Mouse (Mus musculus): Measurements from ENCODE around the gene Eef2k. TPM values are rescaled to one million over a fixed set of nuclear protein-coding genes. Genes with fewer than 3 reads are reported as not detected.

Eef2k gene
- polyA plus RNA-seq, 1 experiment from 2014 or later = 19.2 TPM

DNA sequence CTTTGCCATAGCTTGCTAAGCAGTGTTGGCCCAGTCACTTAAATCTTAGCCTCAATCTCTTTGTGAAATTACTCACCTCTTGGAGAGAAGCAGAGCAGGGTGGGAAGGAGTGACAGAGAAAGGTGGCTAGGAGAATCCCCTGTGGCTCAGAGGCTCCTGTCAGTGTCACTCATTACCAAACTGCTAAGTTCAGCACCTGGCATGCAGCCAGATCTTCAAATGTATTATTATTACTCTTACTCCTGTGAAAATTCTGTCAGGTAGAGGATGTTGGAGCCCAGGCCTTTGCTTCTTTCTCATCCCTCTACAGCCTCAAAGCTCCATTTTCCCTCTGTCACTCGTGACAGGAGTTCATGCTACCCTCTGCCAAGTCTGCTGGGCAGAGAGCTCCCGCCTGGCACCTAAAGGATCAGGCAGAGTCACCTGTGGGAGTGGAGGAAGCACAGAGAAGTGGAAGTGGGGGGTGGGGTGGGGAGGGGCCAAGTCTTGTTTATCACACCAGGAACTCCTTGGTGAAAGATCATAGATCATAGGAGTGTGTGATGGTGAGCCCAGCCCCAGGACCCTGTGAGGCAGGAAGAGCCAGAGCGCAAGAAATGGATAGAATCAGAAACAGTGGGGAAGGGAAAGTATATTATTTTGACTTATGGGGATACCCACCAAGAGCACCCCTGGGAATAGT, 6.3 kb downstream of the Eef2k start:
- no peak overlapping the region for H3K27ac ChIP-seq
- H3K36me3 ChIP-seq (ENCODE audit: poor library complexity, severe bottlenecking) = peaks cover 3% of the 10 kb centered on the region; the same call in 1 of the 2 replicates
- peaks cover 18% of the 10 kb centered on the region for H3K4me1 ChIP-seq
- no peak overlapping the region for H3K4me2 ChIP-seq
- no peak overlapping the region for H3K4me3 ChIP-seq
- H3K27me3 ChIP-seq = peaks cover 5% of the 10 kb centered on the region; the same call in 1 of the 2 replicates
- ATAC-seq = no peak
- 92% methylated on average over 3 of the region's 3 CpGs for WGBS
- H3K9me3 ChIP-seq (replicated peaks) = no peaks in the 10 kb centered on the region
- no peak overlapping the region for H3K9ac ChIP-seq

DNA sequence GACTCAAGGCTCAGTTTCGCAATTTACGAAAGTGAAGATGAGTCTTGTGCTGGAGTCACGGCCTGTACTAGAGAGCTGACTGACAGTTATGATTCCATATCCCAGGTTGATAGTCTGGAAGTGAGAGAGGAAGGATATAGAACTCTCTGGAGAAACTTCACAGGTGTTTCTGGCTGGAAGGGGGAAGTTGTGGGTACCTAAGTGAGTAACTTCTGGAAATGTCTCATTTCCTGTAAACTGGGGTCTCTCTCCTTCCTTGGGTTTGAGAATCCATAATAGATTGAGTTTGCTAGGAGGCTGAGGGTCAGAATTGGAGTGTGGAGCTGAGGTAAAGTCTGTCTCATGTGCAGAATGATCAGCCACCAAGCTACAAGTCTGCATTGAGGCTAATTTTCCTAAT, 7.5 kb downstream of the Eef2k start:
- 96% methylated on average over 3 of the region's 3 CpGs for WGBS
- H3K27me3 ChIP-seq = peaks cover 2% of the 10 kb centered on the region; the same call in 1 of the 2 replicates
- H3K4me3 ChIP-seq = no peak overlapping the region
- no peak for ATAC-seq
- no peak overlapping the region for H3K9ac ChIP-seq
- H3K4me2 ChIP-seq = no peak overlapping the region
- H3K36me3 ChIP-seq (ENCODE audit: poor library complexity, severe bottlenecking) = peaks cover 3% of the 10 kb centered on the region; the same call in 1 of the 2 replicates
- H3K4me1 ChIP-seq = peaks cover 6% of the 10 kb centered on the region
- no peak overlapping the region for H3K27ac ChIP-seq
- H3K9me3 ChIP-seq (replicated peaks) = no peaks in the 10 kb centered on the region

DNA sequence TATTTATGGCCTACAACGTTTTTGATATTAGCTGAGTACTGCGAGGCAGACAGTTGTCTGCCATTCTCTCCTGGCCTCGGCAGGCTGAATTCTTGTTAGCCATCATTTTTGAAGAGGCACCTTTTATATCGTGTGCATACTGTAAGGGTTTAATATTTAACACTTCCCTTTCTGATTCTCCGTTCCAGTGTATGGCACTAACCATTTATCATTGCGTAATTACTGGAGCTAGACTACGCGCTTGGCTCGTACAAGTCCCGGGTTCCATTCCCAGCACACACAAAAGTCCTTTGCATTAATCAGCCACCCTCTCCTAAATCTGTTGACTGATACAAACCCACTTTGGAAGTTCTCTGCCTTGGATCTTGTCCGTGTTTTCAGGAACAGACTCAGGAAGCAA, 17.2 kb downstream of the Eef2k start:
- 0 out of 2 replicates have a peak, but pooled peaks cover 5% of the 10 kb centered on the region for H3K36me3 ChIP-seq (ENCODE audit: poor library complexity, severe bottlenecking)
- no peak overlapping the region for H3K9ac ChIP-seq
- no peaks in the 10 kb centered on the region for H3K27me3 ChIP-seq
- ATAC-seq = no peak
- no peak overlapping the region for H3K4me3 ChIP-seq
- no peaks in the 10 kb centered on the region for H3K9me3 ChIP-seq (replicated peaks)
- H3K4me1 ChIP-seq = peaks cover 18% of the 10 kb centered on the region
- no peak overlapping the region for H3K27ac ChIP-seq
- H3K4me2 ChIP-seq = no peak overlapping the region
- 92% methylated on average over 11 of the region's 11 CpGs for WGBS

GRCm38 (mm10) chr7:120860799-120861487, 18.3 kb downstream of the Eef2k start:
- Histone ChIP-seq H3K4me3 (no peak overlapping the region), H3K9ac (no peak overlapping the region), H3K36me3 (ENCODE audit: poor library complexity, severe bottlenecking) (0 out of 2 replicates have a peak, but pooled peaks cover 5% of the 10 kb centered on the region), H3K4me2 (no peak overlapping the region), H3K27ac (no peak overlapping the region), H3K4me1 (peaks cover 28% of the 10 kb centered on the region), H3K9me3 (replicated peaks) (no peaks in the 10 kb centered on the region), H3K27me3 (no peaks in the 10 kb centered on the region)
- ATAC-seq = no peak
- 60% methylated on average over 10 of the region's 10 CpGs for WGBS

GRCm38 (mm10) chr7:120861488-120862047, 18.9 kb downstream of the Eef2k start:
- WGBS = 51% methylated on average over 2 of the region's 2 CpGs
- Histone ChIP-seq H3K9me3 (replicated peaks) (no peaks in the 10 kb centered on the region), H3K4me3 (no peak overlapping the region), H3K4me1 (peaks cover 32% of the 10 kb centered on the region), H3K27me3 (no peaks in the 10 kb centered on the region), H3K4me2 (no peak overlapping the region), H3K9ac (no peak overlapping the region), H3K36me3 (ENCODE audit: poor library complexity, severe bottlenecking) (0 out of 2 replicates have a peak, but pooled peaks cover 5% of the 10 kb centered on the region), H3K27ac (no peak overlapping the region)
- no peak for ATAC-seq

DNA sequence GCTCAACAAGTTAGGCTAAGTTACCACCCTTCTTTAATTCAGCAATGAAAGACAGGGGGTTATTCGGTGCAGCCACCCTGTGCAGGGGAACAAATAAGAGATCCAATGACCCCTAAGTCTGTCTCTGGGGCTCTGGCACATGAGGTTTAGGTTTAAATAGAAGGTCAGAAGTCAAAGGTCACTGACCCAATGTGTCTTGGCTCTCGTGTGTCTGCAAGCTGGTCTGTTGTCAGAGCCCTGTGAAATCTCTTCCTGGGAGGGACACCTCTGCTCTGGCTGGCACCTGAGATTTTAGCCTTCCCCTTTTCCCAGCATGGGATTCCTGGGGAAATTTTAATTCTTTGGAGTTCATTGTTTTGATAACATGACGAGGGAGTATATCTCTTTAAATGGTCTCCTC, 19.6 kb downstream of the Eef2k start:
- 0 out of 2 replicates have a peak, but pooled peaks cover 5% of the 10 kb centered on the region for H3K36me3 ChIP-seq (ENCODE audit: poor library complexity, severe bottlenecking)
- no peak for ATAC-seq
- H3K4me3 ChIP-seq = no peak overlapping the region
- no peak overlapping the region for H3K9ac ChIP-seq
- H3K27me3 ChIP-seq = no peaks in the 10 kb centered on the region
- 20% methylated on average over 3 of the region's 3 CpGs for WGBS
- H3K4me1 ChIP-seq = peaks cover 32% of the 10 kb centered on the region
- H3K4me2 ChIP-seq = no peak overlapping the region
- no peak overlapping the region for H3K27ac ChIP-seq
- no peaks in the 10 kb centered on the region for H3K9me3 ChIP-seq (replicated peaks)

DNA sequence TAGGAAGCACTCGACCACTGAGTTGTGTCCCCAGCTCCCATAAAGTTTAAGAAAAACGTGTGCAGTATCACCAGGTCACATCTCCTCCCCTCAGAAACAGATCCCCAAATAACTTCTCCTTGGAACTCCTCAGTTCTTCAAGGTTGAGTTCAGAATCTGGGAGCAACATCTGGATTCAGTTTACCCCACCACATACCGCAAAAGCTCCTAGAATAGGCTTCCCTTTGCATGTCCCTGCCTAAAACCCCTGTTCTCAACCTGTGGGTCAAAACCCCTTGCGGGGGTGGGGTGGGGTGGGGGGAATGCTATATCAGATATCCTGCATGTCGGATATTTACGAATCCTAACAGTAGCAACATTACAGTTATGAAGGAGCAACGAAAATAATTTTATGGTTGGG, 20.0 kb downstream of the Eef2k start:
- H3K4me3 ChIP-seq = no peak overlapping the region
- H3K27me3 ChIP-seq = no peaks in the 10 kb centered on the region
- no peak overlapping the region for H3K27ac ChIP-seq
- H3K4me2 ChIP-seq = no peak overlapping the region
- 0 out of 2 replicates have a peak, but pooled peaks cover 5% of the 10 kb centered on the region for H3K36me3 ChIP-seq (ENCODE audit: poor library complexity, severe bottlenecking)
- H3K4me1 ChIP-seq = peaks cover 32% of the 10 kb centered on the region
- no peak for ATAC-seq
- no peak overlapping the region for H3K9ac ChIP-seq
- WGBS = 74% methylated on average over 7 of the region's 7 CpGs
- no peaks in the 10 kb centered on the region for H3K9me3 ChIP-seq (replicated peaks)

GRCm38 (mm10) chr7:120863476-120863875, 20.8 kb downstream of the Eef2k start:
- Histone ChIP-seq H3K27ac (no peak overlapping the region), H3K9me3 (replicated peaks) (no peaks in the 10 kb centered on the region), H3K27me3 (no peaks in the 10 kb centered on the region), H3K9ac (no peak overlapping the region), H3K4me2 (no peak overlapping the region), H3K4me1 (peaks cover 32% of the 10 kb centered on the region), H3K4me3 (no peak overlapping the region), H3K36me3 (ENCODE audit: poor library complexity, severe bottlenecking) (0 out of 2 replicates have a peak, but pooled peaks cover 1% of the 10 kb centered on the region)
- 71% methylated on average over 5 of the region's 5 CpGs for WGBS
- no peak for ATAC-seq

DNA sequence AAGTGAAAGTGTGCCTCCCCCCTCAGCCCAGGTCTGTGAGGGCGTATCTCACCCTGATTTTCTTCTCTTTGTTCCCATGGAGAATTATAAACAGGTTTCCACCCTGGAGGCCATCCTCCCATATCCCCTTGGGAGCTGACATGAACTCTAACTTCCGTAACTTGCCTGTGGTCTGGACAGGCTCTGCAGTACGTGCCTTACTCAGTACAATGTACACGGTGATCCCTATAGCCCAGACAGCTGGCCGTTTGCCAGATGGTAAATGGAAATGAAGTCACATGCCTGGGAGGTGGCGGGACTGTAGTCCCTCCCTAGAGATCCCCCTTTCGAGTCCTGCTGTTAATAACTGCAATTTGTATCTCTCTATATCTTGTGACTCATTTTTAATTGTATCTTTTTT, 22.5 kb downstream of the Eef2k start:
- H3K27me3 ChIP-seq = no peaks in the 10 kb centered on the region
- ATAC-seq = peak; percentile 85
- H3K9ac ChIP-seq = no peak overlapping the region
- peak overlapping the region; percentile 18 for H3K4me2 ChIP-seq
- no peak overlapping the region for H3K27ac ChIP-seq
- no peaks in the 10 kb centered on the region for H3K9me3 ChIP-seq (replicated peaks)
- H3K36me3 ChIP-seq (ENCODE audit: poor library complexity, severe bottlenecking) = no peaks in the 10 kb centered on the region
- peaks cover 32% of the 10 kb centered on the region for H3K4me1 ChIP-seq
- WGBS = 8% methylated on average over 7 of the region's 7 CpGs
- H3K4me3 ChIP-seq = no peak overlapping the region

DNA sequence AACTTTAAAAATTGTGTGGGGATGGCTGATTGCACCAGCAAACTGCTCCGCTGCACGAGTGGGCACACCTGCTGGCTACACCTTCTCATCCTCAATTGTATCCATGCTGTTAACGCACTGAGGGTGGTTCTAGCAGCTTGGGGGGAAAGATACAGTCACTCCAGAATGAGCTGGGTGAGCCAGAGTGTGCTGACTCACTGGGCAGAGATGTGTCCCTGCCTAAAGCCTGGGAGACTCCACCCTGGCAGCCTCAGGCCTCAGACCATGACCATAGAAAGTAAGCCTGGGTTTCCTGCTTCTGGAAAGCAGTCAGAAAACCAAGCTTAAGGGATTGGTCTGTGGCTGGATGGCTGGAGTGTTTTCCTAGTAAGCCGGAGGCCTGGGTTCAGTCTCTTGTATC, 23.2 kb downstream of the Eef2k start:
- no peaks in the 10 kb centered on the region for H3K36me3 ChIP-seq (ENCODE audit: poor library complexity, severe bottlenecking)
- H3K9ac ChIP-seq = 0 out of 2 replicates have a peak overlapping the region, but pooled peaks have one; percentile 9
- no peak overlapping the region for H3K4me2 ChIP-seq
- no peak for ATAC-seq
- H3K4me1 ChIP-seq = peaks cover 31% of the 10 kb centered on the region
- peak overlapping the region; percentile 14; the same call in 1 of the 2 replicates for H3K27ac ChIP-seq
- no peak overlapping the region for H3K4me3 ChIP-seq
- H3K9me3 ChIP-seq (replicated peaks) = no peaks in the 10 kb centered on the region
- H3K27me3 ChIP-seq = no peaks in the 10 kb centered on the region
- 50% methylated on average over 4 of the region's 4 CpGs for WGBS

- no peak overlapping the region for H3K9ac ChIP-seq
- H3K9me3 ChIP-seq (replicated peaks) = no peaks in the 10 kb centered on the region
- no peak overlapping the region for H3K27ac ChIP-seq
- no peak for ATAC-seq
- H3K4me3 ChIP-seq = no peak overlapping the region
- peaks cover 27% of the 10 kb centered on the region for H3K4me1 ChIP-seq
- no peak overlapping the region for H3K4me2 ChIP-seq
- WGBS = 81% methylated on average over 2 of the region's 2 CpGs
- H3K27me3 ChIP-seq = no peaks in the 10 kb centered on the region
- H3K36me3 ChIP-seq (ENCODE audit: poor library complexity, severe bottlenecking) = no peaks in the 10 kb centered on the region
These were observed 24.1 kb downstream of the Eef2k start for GRCm38 (mm10) chr7:120866684-120867083.

DNA sequence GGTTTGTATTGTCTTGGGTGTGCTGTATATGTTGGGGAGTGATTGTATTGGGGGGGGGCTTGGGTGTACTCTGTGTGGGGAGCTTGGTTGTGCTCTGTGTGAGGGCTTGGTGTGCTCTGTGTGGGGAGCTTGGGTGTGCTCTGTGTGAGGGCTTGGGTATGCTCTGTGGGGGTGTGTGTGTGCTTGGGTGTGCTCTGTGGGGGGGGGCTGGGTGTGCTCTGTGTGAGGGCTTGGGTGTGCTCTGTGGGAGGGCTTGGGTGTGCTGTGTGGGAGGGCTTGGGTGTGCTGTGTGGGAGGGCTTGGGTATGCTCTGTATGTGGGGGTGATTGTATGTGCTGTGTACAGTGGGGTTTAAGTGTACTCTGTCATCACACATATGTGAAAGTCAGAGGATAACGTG, 25.1 kb downstream of the Eef2k start:
- no peaks in the 10 kb centered on the region for H3K9me3 ChIP-seq (replicated peaks)
- H3K4me1 ChIP-seq = peaks cover 27% of the 10 kb centered on the region
- H3K36me3 ChIP-seq (ENCODE audit: poor library complexity, severe bottlenecking) = no peaks in the 10 kb centered on the region
- no peak for ATAC-seq
- WGBS = 79% methylated on average over 1 of the region's 1 CpGs
- no peak overlapping the region for H3K4me3 ChIP-seq
- H3K9ac ChIP-seq = no peak overlapping the region
- H3K4me2 ChIP-seq = no peak overlapping the region
- no peaks in the 10 kb centered on the region for H3K27me3 ChIP-seq
- no peak overlapping the region for H3K27ac ChIP-seq

Data from forebrain, embryonic 13.5 days (tissue).